Mouse (Mus musculus) stomach, embryonic 14.5 days (tissue): Measurements from ENCODE around the gene Agbl3. TPM values are rescaled to one million over a fixed set of nuclear protein-coding genes. Genes with fewer than 3 reads are reported as not detected.

Experiments used
- ATAC-seq: fragments of 200-750 bp; cut with Nextera tagmentation; 2 replicates; pipeline ENCODE4 v1.8.0; 2017; ENCODE audit warnings: low read depth, moderate TSS enrichment; ENCODE audit not compliant: insufficient number of reproducible peaks, insufficient read depth, low FRiP score
- H3K27ac ChIP-seq: fragments of 300-500 bp; sonication (generic); 2 replicates; pipeline ENCODE4 v1.5.1; 2014; ENCODE audit warnings: mild to moderate bottlenecking, low read length, moderate library complexity, mixed read lengths
- H3K27me3 ChIP-seq: fragments of 300-500 bp; sonication (generic); 2 replicates; pipeline ENCODE4 v1.6.1; 2014; ENCODE audit warnings: low read length, control low read depth, mixed read lengths; ENCODE audit not compliant: control insufficient read depth, insufficient read depth
- H3K36me3 ChIP-seq: fragments of 300-500 bp; sonication (generic); 2 replicates; pipeline ENCODE4 v1.6.1; 2014; ENCODE audit warnings: mild to moderate bottlenecking, control low read depth, low read length, moderate library complexity, mixed read lengths; ENCODE audit not compliant: control insufficient read depth, insufficient read depth
- H3K4me1 ChIP-seq: fragments of 300-500 bp; sonication (generic); 2 replicates; pipeline ENCODE4 v1.6.1; 2014; ENCODE audit warnings: low read length, control low read depth, mixed read lengths; ENCODE audit not compliant: control insufficient read depth, insufficient read depth
- H3K4me2 ChIP-seq: fragments of 300-500 bp; sonication (generic); replicated peaks from 2 replicates; pipeline ENCODE4 v1.6.1; 2014; ENCODE audit warnings: low read depth, low read length, control low read depth
- H3K4me3 ChIP-seq: fragments of 300-500 bp; sonication (generic); 2 replicates; pipeline ENCODE4 v1.5.1; 2014; ENCODE audit warnings: low read depth, low read length, control low read depth
- H3K9ac ChIP-seq: fragments of 300-500 bp; sonication (generic); replicated peaks from 2 replicates; pipeline ENCODE4 v1.6.1; 2014; ENCODE audit warnings: low read depth, mild to moderate bottlenecking, control low read depth, low read length, moderate library complexity, mixed read lengths
- H3K9me3 ChIP-seq: fragments of 300-500 bp; sonication (generic); 2 replicates; pipeline ENCODE4 v1.6.1; 2016; ENCODE audit warnings: low read depth, low read length, control low read depth; ENCODE audit not compliant: control insufficient read depth
- WGBS: fragments of 180-500 bp; shearing (Covaris S2); extraction: QIAGEN DNeasy Blood & Tissue Kit; methylation state at CpG from one replicate; pipeline ENCODE4 v1.1.7; 2014; 5-methylcytosine and 5-hydroxymethylcytosine counted together
- polyA plus RNA-seq: library from polyadenylated mRNA; unstranded; fragments of >200 nt; fragmentation: Nextera tagmentation; extraction: Ambion mirVana; gene quantifications from 2 replicates; pipeline ENCODE4 v1.2.1, GENCODE M21; 2014

Agbl3 gene
- polyA plus RNA-seq, 1 experiment from 2014 or later = 8.5 TPM

DNA sequence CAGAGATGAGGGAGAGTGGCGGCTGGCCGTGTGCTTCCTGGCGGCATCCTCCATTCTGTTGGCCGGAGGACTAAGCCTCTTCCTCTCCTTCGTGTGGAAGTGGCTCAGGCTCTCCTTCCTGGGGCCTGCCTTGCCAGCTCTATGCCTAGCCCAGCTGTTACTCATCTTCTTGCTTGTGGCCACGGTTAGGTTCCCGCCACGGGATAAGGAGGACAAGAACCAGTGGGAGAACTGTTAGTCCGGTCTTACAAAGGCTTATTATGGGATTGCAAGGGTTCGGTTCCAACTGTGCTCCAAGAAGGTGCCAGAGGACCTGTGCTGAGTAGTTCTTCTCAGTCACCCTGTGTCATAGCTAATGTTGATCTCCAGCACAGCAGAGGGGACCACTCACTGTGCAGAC lies 92.6 kb downstream of the Agbl3 start:
- H3K4me3 ChIP-seq = no peak overlapping the region
- H3K4me1 ChIP-seq = peaks cover 17% of the 10 kb centered on the region
- no peaks in the 10 kb centered on the region for H3K27me3 ChIP-seq
- no peak for ATAC-seq
- no peaks in the 10 kb centered on the region for H3K9me3 ChIP-seq
- 92% methylated on average over 10 of the region's 10 CpGs for WGBS
- H3K4me2 ChIP-seq = no peak overlapping the region
- H3K9ac ChIP-seq = no peak overlapping the region
- H3K27ac ChIP-seq = no peak overlapping the region
- no peaks in the 10 kb centered on the region for H3K36me3 ChIP-seq

DNA sequence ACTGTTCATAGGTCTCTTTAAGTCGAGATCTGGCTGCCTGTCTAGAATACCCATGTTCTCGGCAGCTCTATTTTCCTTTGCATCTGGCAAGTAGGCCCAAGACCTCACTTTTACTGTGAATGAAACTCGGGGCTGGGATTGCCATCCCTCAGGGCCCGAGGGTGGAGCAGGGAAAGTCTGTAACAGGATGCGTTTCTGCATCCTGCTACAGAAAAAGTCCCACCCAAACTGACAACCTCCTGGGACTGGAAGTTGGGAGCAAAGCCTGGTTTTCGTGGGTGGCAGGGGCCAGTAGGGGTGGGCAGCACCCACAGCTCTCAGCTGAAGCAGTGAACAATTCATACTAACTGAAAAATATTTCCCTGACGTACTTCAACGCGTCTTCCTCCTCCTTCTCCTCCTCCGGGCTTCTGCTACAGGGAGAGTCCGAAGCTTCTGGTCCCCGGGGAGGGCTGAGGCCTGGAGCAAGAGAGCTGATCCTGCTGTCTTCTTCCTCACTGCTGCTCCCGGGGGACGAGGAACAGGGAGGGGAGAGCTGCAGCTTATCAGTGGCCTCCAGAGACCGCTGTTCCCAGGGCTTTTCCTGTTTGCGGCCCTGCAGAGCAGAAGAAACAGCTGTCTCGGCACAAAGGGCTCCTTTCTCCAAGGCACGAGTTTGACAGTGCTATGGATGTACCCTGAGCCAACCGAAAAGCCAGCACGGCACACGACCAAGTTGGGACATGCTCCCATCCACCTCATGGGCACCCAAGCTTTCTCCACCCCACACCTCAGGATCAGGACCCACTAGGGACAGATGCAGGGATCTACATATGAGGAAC lies 94.1 kb downstream of the Agbl3 start:
- H3K4me2 ChIP-seq = no peak overlapping the region
- H3K36me3 ChIP-seq = no peaks in the 10 kb centered on the region
- no peaks in the 10 kb centered on the region for H3K27me3 ChIP-seq
- no peak overlapping the region for H3K9ac ChIP-seq
- no peak for ATAC-seq
- WGBS = 60% methylated on average over 21 of the region's 21 CpGs
- no peaks in the 10 kb centered on the region for H3K9me3 ChIP-seq
- no peak overlapping the region for H3K4me3 ChIP-seq
- H3K27ac ChIP-seq = peak overlapping the region; percentile 27; the same call in 1 of the 2 replicates
- H3K4me1 ChIP-seq = peaks cover 22% of the 10 kb centered on the region

DNA sequence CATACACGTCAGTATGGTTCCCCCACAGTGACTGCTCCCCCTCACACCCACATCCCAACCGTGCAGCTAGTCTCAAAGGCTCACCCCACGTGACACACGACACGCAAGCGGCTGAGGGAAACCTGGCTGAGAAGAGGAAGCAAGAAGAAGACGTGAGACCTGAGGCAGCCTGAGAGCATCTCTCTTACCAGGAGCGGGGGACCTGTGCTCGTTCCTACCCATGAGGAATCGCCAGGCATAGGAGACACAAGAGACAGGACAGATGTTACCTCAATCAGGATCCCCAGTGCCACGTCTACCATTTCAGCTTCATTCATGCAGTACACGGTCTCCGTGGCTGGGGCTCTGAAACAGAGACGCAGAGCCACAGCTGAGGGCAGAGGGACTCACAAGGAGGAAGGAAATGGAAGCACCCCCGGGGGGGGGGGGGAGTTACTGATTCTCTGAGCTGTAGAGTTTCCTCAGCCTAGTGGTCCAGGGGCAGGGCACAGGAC lies 95.1 kb downstream of the Agbl3 start:
- Histone ChIP-seq H3K4me2 (no peak overlapping the region), H3K4me1 (peaks cover 22% of the 10 kb centered on the region), H3K27ac (no peak overlapping the region; the same call in 1 of the 2 replicates), H3K9ac (no peak overlapping the region), H3K4me3 (no peak overlapping the region), H3K27me3 (no peaks in the 10 kb centered on the region), H3K36me3 (no peaks in the 10 kb centered on the region), H3K9me3 (no peaks in the 10 kb centered on the region)
- 92% methylated on average over 15 of the region's 15 CpGs for WGBS
- ATAC-seq = no peak

DNA sequence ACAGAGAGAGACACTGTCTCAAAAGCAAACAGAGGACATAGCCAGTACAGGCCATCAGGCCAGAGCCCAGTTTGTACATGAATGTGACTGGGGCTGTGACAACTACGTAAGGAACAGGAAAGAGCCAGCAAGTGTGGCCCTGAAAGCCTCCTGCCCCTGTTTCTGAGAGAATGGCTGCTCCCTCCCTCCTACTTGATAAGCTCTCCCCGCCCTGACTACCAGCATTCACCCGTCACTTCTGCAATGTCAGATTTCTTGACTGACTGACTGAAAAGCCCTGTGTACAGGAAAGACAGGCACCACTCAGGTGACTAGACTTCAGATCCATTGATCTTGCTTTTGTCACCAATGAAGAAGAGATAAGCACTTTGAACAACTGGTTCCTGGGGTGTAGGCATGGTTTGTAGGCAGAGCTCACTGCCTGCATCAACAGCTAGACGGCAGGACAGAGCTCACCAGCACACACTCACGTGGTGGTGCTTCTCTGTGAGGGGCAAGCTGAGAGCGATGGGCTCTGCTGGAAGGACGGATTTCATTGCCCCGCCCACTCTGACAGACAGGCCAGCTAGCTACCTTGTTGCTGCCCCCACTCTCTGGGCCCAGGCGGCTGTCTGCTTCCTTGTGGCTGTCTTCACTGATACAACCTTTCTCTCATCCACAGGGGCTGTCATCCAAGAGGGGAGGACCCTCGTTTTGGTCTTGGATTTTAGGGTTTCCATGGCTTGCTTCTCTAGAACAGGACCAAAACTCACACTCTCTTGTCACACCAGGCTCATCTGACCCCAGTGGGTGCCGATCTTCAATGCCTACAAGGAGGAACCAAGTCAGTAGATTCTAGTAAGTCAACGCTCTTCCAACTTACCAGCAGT lies 96.0 kb downstream of the Agbl3 start:
- no peak for ATAC-seq
- Histone ChIP-seq H3K36me3 (no peaks in the 10 kb centered on the region), H3K27ac (no peak overlapping the region; the same call in 1 of the 2 replicates), H3K9ac (0 out of 2 replicates have a peak overlapping the region, but pooled peaks have one; percentile 79), H3K9me3 (no peaks in the 10 kb centered on the region), H3K4me1 (peaks cover 22% of the 10 kb centered on the region), H3K4me3 (no peak overlapping the region), H3K27me3 (no peaks in the 10 kb centered on the region), H3K4me2 (peak overlapping the region; percentile 74)
- WGBS = 50% methylated on average over 12 of the region's 12 CpGs

DNA sequence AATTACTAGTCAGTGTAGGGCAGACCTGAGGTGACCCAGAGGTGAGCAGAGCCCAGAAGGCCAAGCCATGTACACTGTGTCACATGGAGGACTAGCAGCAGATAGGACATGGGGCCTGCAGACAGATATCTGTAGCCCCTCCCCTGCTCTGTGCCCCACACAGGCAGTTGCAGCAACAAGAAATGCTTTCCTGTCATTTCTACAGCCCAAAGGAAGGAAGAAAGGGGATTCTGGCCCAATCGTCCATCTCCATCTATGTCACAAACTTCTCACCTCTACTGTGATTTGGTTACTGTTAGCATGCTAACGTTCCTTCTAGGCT lies 96.6 kb downstream of the Agbl3 start:
- H3K9ac ChIP-seq = peak overlapping the region; percentile 79; the same call in 1 of the 2 replicates
- H3K36me3 ChIP-seq = no peaks in the 10 kb centered on the region
- no peaks in the 10 kb centered on the region for H3K27me3 ChIP-seq
- no peaks in the 10 kb centered on the region for H3K9me3 ChIP-seq
- peaks cover 22% of the 10 kb centered on the region for H3K4me1 ChIP-seq
- peak overlapping the region; percentile 65; the same call in 1 of the 2 replicates for H3K4me3 ChIP-seq
- no peak for ATAC-seq
- H3K27ac ChIP-seq = no peak overlapping the region
- whole genome bisulfite sequencing = 21% methylated on average over 2 of the region's 2 CpGs
- H3K4me2 ChIP-seq = peak overlapping the region; percentile 74

DNA sequence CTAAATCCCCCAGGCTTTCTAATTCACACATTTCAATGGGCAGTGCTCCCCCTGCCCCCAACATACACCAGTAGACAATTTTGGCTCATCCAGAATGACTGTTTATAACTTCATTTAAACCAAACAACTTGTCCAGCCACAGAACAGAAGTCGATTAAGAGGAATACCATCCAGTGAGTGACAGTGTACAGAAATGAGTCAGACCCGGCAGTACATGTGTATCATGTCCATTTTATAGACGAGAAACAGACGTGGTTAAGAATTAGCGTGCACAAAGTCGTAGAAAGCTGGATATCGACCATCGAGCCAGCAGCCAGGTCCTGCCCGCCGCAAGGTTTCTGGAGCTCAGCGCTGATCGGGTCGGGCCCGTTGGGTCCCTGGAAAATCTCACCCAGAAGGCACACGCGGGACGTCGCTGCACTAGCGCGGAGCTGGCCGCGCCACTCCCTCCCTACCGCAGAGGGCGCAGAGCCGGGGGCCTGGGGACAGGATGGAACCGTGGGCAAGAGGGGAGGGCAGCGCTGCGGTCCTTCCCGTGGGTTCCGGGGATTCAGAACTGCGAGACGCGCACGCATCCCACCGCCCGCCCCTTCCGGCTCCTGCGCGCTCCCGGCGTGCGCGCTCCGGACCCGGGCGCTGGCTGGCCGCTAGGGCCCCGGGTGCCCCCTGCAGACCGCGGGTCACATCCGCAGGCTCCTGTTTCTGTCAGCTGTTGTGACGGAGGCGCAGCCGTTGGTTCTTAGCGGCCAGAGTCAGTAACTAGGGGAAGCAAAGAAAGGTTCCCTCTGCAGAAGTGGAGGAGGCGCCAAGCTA lies 97.5 kb downstream of the Agbl3 start, which contains the start of gene Cyren:
TSS of gene Cyren (minus strand) at position 552 of the 813 bp plus-strand sequence.
- ATAC-seq = peak; percentile 85
- no peaks in the 10 kb centered on the region for H3K27me3 ChIP-seq
- peaks cover 22% of the 10 kb centered on the region for H3K4me1 ChIP-seq
- H3K9me3 ChIP-seq = no peaks in the 10 kb centered on the region
- whole genome bisulfite sequencing = under 1% methylated on average over 56 of the region's 56 CpGs
- peak within 1 kb of the TSS; percentile 92 for H3K27ac ChIP-seq
- H3K9ac ChIP-seq = peak within 1 kb of the TSS; percentile 79
- peak within 1 kb of the TSS; percentile 74 for H3K4me2 ChIP-seq
- no peaks in the 10 kb centered on the region for H3K36me3 ChIP-seq
- peak within 1 kb of the TSS; percentile 65 for H3K4me3 ChIP-seq

DNA sequence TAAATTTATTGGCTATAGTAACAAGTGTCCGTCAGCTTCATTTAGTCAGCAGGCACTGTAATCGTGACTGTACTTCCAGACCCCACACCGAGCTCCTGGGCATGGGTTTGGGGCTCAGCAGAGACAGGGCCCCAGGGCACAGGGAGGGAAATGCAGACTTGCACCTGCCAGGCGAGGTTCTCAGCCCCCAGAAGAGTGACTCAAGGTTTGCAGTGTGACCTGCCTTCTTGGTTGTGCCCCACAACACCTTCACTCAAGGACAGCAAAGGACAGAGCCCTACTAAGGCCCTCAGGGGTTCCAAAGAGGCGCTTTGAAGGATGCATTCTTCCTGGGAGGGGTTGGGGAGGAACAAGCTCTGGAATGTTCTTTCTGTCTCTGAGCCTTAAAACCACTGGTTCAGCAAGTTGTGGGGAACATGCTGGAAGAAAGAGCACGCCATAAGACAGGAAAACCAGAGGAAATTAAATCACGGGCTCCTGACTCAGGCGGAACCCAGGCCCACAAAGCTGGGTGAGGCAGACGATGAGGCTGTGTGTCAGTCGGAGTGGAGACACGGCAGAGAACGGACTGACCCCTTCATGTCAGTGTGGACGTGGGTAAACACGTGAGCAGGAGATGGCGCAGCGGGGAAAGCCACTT lies 99.0 kb downstream of the Agbl3 start:
- no peak for ATAC-seq
- Histone ChIP-seq H3K27ac (no peak overlapping the region; the same call in 1 of the 2 replicates), H3K36me3 (0 out of 2 replicates have a peak, but pooled peaks cover 4% of the 10 kb centered on the region), H3K4me3 (no peak overlapping the region), H3K4me2 (no peak overlapping the region), H3K9me3 (no peaks in the 10 kb centered on the region), H3K4me1 (peaks cover 22% of the 10 kb centered on the region), H3K27me3 (no peaks in the 10 kb centered on the region), H3K9ac (no peak overlapping the region)
- WGBS = 88% methylated on average over 16 of the region's 16 CpGs
